Comparison of ENCODE assay signal across 7 mouse cellular contexts in genomic region chr2:72980337-72981074, GRCm38 (mm10). TPM values are rescaled to one million over a fixed set of nuclear protein-coding genes. Genes with fewer than 3 reads are reported as not detected.
DNase-seq lines count a peak whose midpoint lies in the region; ATAC-seq and TF ChIP-seq lines count a peak whose summit lies in the region.

Sp3 (minus strand) TSS chr2:72980446.

- under 1% methylated on average over 64 of the region's 64 CpGs for WGBS in embryonic facial prominence, embryonic 10.5 days
- WGBS in intestine, postnatal 0 days: under 1% methylated on average over 63 of the region's 64 CpGs
- WGBS in midbrain, embryonic 12.5 days: under 1% methylated on average over 64 of the region's 64 CpGs
- WGBS in small intestine, adult 2 months: under 1% methylated on average over 64 of the region's 64 CpGs

- peaks cover 30% of the 10 kb centered on the region for H3K4me1 ChIP-seq in embryonic facial prominence, embryonic 10.5 days
- H3K4me1 ChIP-seq in intestine, postnatal 0 days (replicated peaks; ENCODE audit: control insufficient read depth, insufficient read depth, low read length): peaks cover 6% of the 10 kb centered on the region; the same call in 1 of the 2 replicates
- peaks cover 25% of the 10 kb centered on the region for H3K4me1 ChIP-seq in midbrain, embryonic 12.5 days
- peaks cover 5% of the 10 kb centered on the region; the same call in 1 of the 2 replicates for H3K4me1 ChIP-seq in small intestine, adult 2 months (ENCODE audit: control insufficient read depth, insufficient read depth, insufficient read length, low read length)

- peak; percentile 79 for ATAC-seq in intestine, postnatal 0 days
- peak; percentile 89 for ATAC-seq in midbrain, embryonic 12.5 days (ENCODE audit: low FRiP score, low read depth)

- H3K4me2 ChIP-seq in intestine, postnatal 0 days (replicated peaks; ENCODE audit: low read depth): peak within 1 kb of the TSS; percentile 69
- H3K4me2 ChIP-seq in midbrain, embryonic 12.5 days (replicated peaks): peak within 1 kb of the TSS; percentile 65

- no peaks in the 10 kb centered on the region for H3K27me3 ChIP-seq in embryonic facial prominence, embryonic 10.5 days (replicated peaks; ENCODE audit: low read depth, poor library complexity, severe bottlenecking)
- no peaks in the 10 kb centered on the region for H3K27me3 ChIP-seq in intestine, postnatal 0 days (replicated peaks; ENCODE audit: control insufficient read depth, insufficient read depth, low read length)
- H3K27me3 ChIP-seq in midbrain, embryonic 12.5 days: no peaks in the 10 kb centered on the region
- no peaks in the 10 kb centered on the region for H3K27me3 ChIP-seq in small intestine, adult 2 months (ENCODE audit: control insufficient read depth, insufficient read depth, low read length)

- peak within 1 kb of the TSS; percentile 100 for H3K27ac ChIP-seq in embryonic facial prominence, embryonic 10.5 days (replicated peaks)
- H3K27ac ChIP-seq in intestine, postnatal 0 days (ENCODE audit: low read depth, low read length): peak within 1 kb of the TSS; percentile 100
- peak within 1 kb of the TSS; percentile 100 for H3K27ac ChIP-seq in midbrain, embryonic 12.5 days (replicated peaks)
- H3K27ac ChIP-seq in small intestine, adult 2 months (ENCODE audit: insufficient read depth, low read depth, low read length): peak within 1 kb of the TSS; percentile 100

- no peaks in the 10 kb centered on the region for H3K9me3 ChIP-seq in embryonic facial prominence, embryonic 10.5 days
- H3K9me3 ChIP-seq in intestine, postnatal 0 days (ENCODE audit: control insufficient read depth): no peaks in the 10 kb centered on the region
- H3K9me3 ChIP-seq in midbrain, embryonic 12.5 days: no peaks in the 10 kb centered on the region

- peaks cover 12% of the 10 kb centered on the region for H3K36me3 ChIP-seq in embryonic facial prominence, embryonic 10.5 days (replicated peaks)
- H3K36me3 ChIP-seq in intestine, postnatal 0 days (ENCODE audit: control insufficient read depth, insufficient read depth): no peaks in the 10 kb centered on the region; the same call in 1 of the 2 replicates
- no peaks in the 10 kb centered on the region for H3K36me3 ChIP-seq in midbrain, embryonic 12.5 days
- H3K36me3 ChIP-seq in small intestine, adult 2 months (ENCODE audit: control insufficient read depth, insufficient read depth, low read length): peaks cover 2% of the 10 kb centered on the region; the same call in 1 of the 2 replicates

- TF ChIP-seq POLR2A in small intestine, adult 2 months (IDR thresholded peaks at IDR 0.05; ENCODE audit: low read depth, low read length): peak; percentile 93

- peak within 1 kb of the TSS; percentile 85 for H3K4me3 ChIP-seq in embryonic facial prominence, embryonic 10.5 days
- H3K4me3 ChIP-seq in intestine, postnatal 0 days (ENCODE audit: low read depth, low read length): peak within 1 kb of the TSS; percentile 99
- peak within 1 kb of the TSS; percentile 99 for H3K4me3 ChIP-seq in midbrain, embryonic 12.5 days
- H3K4me3 ChIP-seq in small intestine, adult 2 months (ENCODE audit: low read depth, low read length): peak within 1 kb of the TSS; percentile 91

- peak; percentile 98 for DNase-seq in adrenal gland, postnatal 10 days
- peak; percentile 97 for DNase-seq in embryonic facial prominence, embryonic 10.5 days (ENCODE audit: low spot score)
- peak; percentile 68 for DNase-seq in gonadal fat pad, adult 2 months (ENCODE audit: low read depth)
- peak; percentile 99 for DNase-seq in left cerebral cortex, postnatal 4 days

- peak within 1 kb of the TSS; percentile 100 for H3K9ac ChIP-seq in intestine, postnatal 0 days (ENCODE audit: low read depth, low read length)
- H3K9ac ChIP-seq in midbrain, embryonic 12.5 days (replicated peaks): peak within 1 kb of the TSS; percentile 100

- no peak; the same call in none of the 2 replicates for TF ChIP-seq CTCF in intestine, postnatal 0 days (IDR thresholded peaks at IDR 0.05; ENCODE audit: low read depth)
- no peak for TF ChIP-seq CTCF in small intestine, adult 2 months (IDR thresholded peaks at IDR 0.05; ENCODE audit: extremely low read depth, insufficient read length, insufficient replicate concordance, low read depth, low read length)

- intact Hi-C loops in left cerebral cortex, postnatal 4 days (cut with DNase I): no loop called here

RNA-seq across cellular contexts. Expression of gene Sp3, which starts in this region (rescaled TPM):
- 10 to 100 TPM; 67.8 to 70.8 TPM for total RNA-seq in adrenal gland, postnatal 10 days (2021)
- polyA plus RNA-seq in embryonic facial prominence, embryonic 10.5 days (2016; fragmentation: Nextera tagmentation; extraction: Ambion mirVana): 53.0 and 55.4 TPM in 2 replicates
- 21.9 and 24.8 TPM in 2 replicates for polyA plus RNA-seq in gonadal fat pad, adult 2 months (2012; rRNA removed)
- polyA plus RNA-seq in intestine, postnatal 0 days (2015; fragmentation: Nextera tagmentation; extraction: Ambion mirVana): 25.4 and 28.0 TPM in 2 replicates
- total RNA-seq in left cerebral cortex, postnatal 4 days (2021): 10 to 100 TPM; 64.1 to 65.7 TPM
- polyA plus RNA-seq in midbrain, embryonic 12.5 days (2016; fragmentation: Nextera tagmentation; extraction: Ambion mirVana): 70.8 and 75.9 TPM in 2 replicates
- polyA plus RNA-seq in small intestine, adult 2 months (2012; rRNA removed): 6.6 and 14.2 TPM in 2 replicates

Comparison
In these comparisons a context has a peak if more than half of its experiments do, and no peak if none do; other contexts are left out.
1. Peak in every context shown above with its lines: DNase-seq, ATAC-seq, H3K4me3 ChIP-seq and H3K27ac ChIP-seq.